ENCODE assay signal across 34 mouse cellular contexts in the genomic region with DNA sequence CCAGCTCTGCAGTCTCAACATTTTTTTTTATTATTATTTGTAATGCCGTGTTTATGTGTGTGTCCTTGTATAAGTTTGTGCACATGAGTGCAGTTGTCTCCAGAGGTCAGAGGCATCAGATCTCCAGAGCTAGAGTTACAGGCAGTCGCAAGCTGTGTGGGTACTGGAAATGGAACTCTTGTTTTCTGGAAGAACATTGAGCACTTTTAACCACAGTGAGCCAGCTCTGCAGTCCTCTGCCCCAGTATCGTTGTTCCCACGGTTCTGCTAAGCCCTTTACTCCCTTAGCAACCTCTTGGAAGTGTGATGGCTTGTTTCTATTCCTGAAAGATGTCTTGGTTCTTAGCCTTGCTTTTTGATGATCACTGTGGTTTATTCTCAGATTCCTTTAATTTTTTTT. TPM values are rescaled to one million over a fixed set of nuclear protein-coding genes. Genes with fewer than 3 reads are reported as not detected.
"Had no signal": no experiment of that assay in that cellular context is flagged by ENCODE, and none has a peak within 500 bp of the region (broad histone marks: within the 10 kb centered on the region; RNA-seq: fewer than 3 reads in every experiment).

No protein-coding gene starts in this region.

- H3K9ac ChIP-seq: embryonic facial prominence, embryonic 12.5 days; embryonic facial prominence, embryonic 13.5 days; embryonic facial prominence, embryonic 15.5 days; forebrain, embryonic 12.5 days; forebrain, embryonic 13.5 days; forebrain, embryonic 15.5 days; forebrain, postnatal 0 days had no signal

- H3K4me3 ChIP-seq: embryonic facial prominence, embryonic 10.5 days; embryonic facial prominence, embryonic 12.5 days; embryonic facial prominence, embryonic 13.5 days; embryonic facial prominence, embryonic 15.5 days; erythroblast, embryonic 14.5 days; forebrain, embryonic 10.5 days; forebrain, embryonic 12.5 days; forebrain, embryonic 13.5 days; forebrain, embryonic 15.5 days; gastrocnemius, adult 2 months; heart, adult 2 months had no signal

- H3K4me1 ChIP-seq: embryonic facial prominence, embryonic 12.5 days; embryonic facial prominence, embryonic 13.5 days; embryonic facial prominence, embryonic 15.5 days; forebrain, embryonic 13.5 days; forebrain, embryonic 15.5 days had no signal

- H3K36me3 ChIP-seq: embryonic facial prominence, embryonic 10.5 days; embryonic facial prominence, embryonic 12.5 days; embryonic facial prominence, embryonic 13.5 days; embryonic facial prominence, embryonic 15.5 days; forebrain, embryonic 10.5 days; forebrain, embryonic 12.5 days; forebrain, embryonic 15.5 days had no signal

- H3K27me3 ChIP-seq: embryonic facial prominence, embryonic 12.5 days; embryonic facial prominence, embryonic 13.5 days; forebrain, embryonic 12.5 days; forebrain, embryonic 13.5 days; forebrain, embryonic 15.5 days had no signal

- DNase-seq: cerebellum, adult 8-10 months; cerebellum, adult 9-10 months; cerebellum, adult 9-11 months; cerebellum, postnatal 10 days; cerebellum, postnatal 14 days; cerebellum, postnatal 25 days; cerebellum, postnatal 36 days; embryo, embryonic 11 days; forebrain, postnatal 0 days; gastrocnemius, adult 2 months; gastrocnemius, postnatal 10 days; gastrocnemius, postnatal 14 days; gastrocnemius, postnatal 25 days; gastrocnemius, postnatal 36 days; heart, adult 18-20 months; heart, adult 2 months had no signal

- H3K9me3 ChIP-seq: embryonic facial prominence, embryonic 10.5 days; embryonic facial prominence, embryonic 12.5 days; embryonic facial prominence, embryonic 13.5 days; embryonic facial prominence, embryonic 15.5 days; forebrain, embryonic 10.5 days; forebrain, embryonic 12.5 days; forebrain, embryonic 13.5 days; forebrain, embryonic 15.5 days had no signal

- ATAC-seq: forebrain, embryonic 13.5 days; forebrain, embryonic 14.5 days; forebrain, embryonic 15.5 days; forebrain, embryonic 16.5 days; forebrain, postnatal 0 days had no signal

- H3K4me2 ChIP-seq: embryonic facial prominence, embryonic 12.5 days; embryonic facial prominence, embryonic 13.5 days; embryonic facial prominence, embryonic 15.5 days; forebrain, embryonic 12.5 days; forebrain, embryonic 13.5 days; forebrain, embryonic 15.5 days had no signal

- H3K27ac ChIP-seq: embryonic facial prominence, embryonic 12.5 days; embryonic facial prominence, embryonic 13.5 days; embryonic facial prominence, embryonic 15.5 days; forebrain, embryonic 10.5 days; forebrain, embryonic 12.5 days; forebrain, embryonic 13.5 days; forebrain, embryonic 15.5 days; gastrocnemius, adult 2 months; heart, adult 2 months had no signal

RNA-seq across cellular contexts. Expression of a gene that starts 19.1 kb away (rescaled TPM):
- total RNA-seq: common myeloid progenitor, adult 5-6 weeks; gastrocnemius, adult 18-20 months; gastrocnemius, adult 2 months; gastrocnemius, adult 8-10 months; gastrocnemius, postnatal 14 days; gastrocnemius, postnatal 25 days; gastrocnemius, postnatal 36 days; gastrocnemius, postnatal 4 days; granulocyte monocyte progenitor cell, adult 5-6 weeks; heart, adult 2 months; heart, adult 8-10 months had no signal
- polyA plus RNA-seq: erythroblast, embryonic 14.5 days; forebrain, embryonic 11.5 days; forebrain, embryonic 13.5 days had no signal

RNA-seq across cellular contexts. Expression of a gene that starts 35.1 kb away (rescaled TPM):
- polyA plus RNA-seq: erythroblast, embryonic 14.5 days had no signal

RNA-seq across cellular contexts. Expression of a gene that starts 41.9 kb away (rescaled TPM):
- total RNA-seq: common myeloid progenitor, adult 5-6 weeks; gastrocnemius, adult 8-10 months; granulocyte monocyte progenitor cell, adult 5-6 weeks had no signal
- polyA plus RNA-seq: embryonic facial prominence, embryonic 15.5 days; erythroblast, embryonic 14.5 days had no signal
